Mouse (Mus musculus) heart, adult 11 months (tissue): ENCODE measurements around the gene Slc17a7.
"Not testable (repeated sequence)": the region's sequence is repeated elsewhere in the genome, so short reads cannot be mapped to it uniquely, and the experiment has no call there.

Experiments used
- DNase-seq: peaks from one replicate; pipeline ENCODE4 v3.0.0; 2022

The Slc17a7 gene

GRCm38 (mm10) chr7:45154993-45155514, 8.7 kb upstream of the Slc17a7 start:
- DNase-seq = peak; percentile 96

DNA sequence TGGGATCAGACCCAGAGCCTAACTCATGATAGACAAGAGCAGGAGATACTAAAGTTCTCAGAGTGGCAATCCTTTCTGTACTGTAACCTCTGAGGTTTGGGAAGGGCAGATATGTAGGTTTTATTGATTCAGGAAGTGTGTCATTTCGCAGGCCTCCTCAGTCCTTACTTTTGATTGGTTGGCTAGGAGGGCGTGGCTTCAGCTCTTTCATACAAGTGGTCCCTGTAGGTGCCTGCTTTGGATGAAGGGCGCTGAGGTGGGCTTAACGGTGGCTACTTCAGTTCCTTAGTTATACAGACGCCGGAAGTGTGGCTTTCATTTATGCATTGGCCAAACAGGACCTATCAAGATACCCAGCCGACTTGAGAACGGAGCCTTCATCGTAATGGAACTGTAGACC, 8.2 kb upstream of the Slc17a7 start:
- DNase-seq = no peak

GRCm38 (mm10) chr7:45156206-45156605, 7.5 kb upstream of the Slc17a7 start:
- no peak for DNase-seq

GRCm38 (mm10) chr7:45157459-45157858, 6.3 kb upstream of the Slc17a7 start:
- DNase-seq = no peak

DNA sequence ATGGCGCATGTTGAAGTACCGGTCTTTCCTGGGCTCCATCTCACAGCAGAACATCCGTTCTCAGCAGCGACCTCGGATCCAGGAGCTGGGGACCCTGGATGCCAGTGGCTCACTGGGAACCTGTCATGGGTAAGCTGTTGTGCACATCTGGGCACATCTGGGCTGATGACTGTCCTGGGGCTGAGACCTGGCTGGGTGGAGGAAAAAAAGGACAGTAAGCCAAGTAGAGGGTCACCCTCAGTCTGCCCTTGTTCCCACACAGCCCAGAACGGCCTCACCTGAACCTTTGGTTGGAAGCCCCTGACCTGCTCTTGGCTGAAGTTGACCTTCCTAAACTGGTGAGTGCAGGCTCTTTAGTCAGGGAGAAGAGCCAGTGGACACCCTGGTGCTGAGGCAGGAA, 4.8 kb upstream of the Slc17a7 start:
- DNase-seq = no peak

- DNase-seq = peak; percentile 93
Measured at GRCm38 (mm10) chr7:45160316-45160800, 3.4 kb upstream of the Slc17a7 start.

GRCm38 (mm10) chr7:45160866-45161265, 2.9 kb upstream of the Slc17a7 start:
- DNase-seq = no peak

GRCm38 (mm10) chr7:45161612-45162473, 1.9 kb upstream of the Slc17a7 start:
- peak; percentile 98 for DNase-seq

DNA sequence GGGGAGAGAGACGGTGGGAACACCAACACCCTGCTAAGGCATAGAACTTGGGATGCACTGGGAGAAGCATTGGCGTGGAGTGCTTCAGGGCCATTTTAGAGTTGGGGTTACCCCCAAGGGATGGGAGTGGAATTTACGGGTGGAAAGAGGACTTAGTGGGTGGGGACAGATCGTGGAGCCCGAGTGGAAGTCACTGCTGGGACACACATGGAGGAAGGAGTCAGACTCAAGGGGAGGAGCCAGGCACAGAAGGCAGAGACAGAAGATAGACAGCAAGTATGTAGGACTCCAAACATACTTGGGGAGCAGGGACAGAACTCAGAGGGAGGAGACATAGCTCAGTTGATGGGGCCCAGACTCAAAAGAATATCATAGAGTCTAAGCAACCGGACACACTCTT, 1.2 kb upstream of the Slc17a7 start:
- no peak for DNase-seq

DNA sequence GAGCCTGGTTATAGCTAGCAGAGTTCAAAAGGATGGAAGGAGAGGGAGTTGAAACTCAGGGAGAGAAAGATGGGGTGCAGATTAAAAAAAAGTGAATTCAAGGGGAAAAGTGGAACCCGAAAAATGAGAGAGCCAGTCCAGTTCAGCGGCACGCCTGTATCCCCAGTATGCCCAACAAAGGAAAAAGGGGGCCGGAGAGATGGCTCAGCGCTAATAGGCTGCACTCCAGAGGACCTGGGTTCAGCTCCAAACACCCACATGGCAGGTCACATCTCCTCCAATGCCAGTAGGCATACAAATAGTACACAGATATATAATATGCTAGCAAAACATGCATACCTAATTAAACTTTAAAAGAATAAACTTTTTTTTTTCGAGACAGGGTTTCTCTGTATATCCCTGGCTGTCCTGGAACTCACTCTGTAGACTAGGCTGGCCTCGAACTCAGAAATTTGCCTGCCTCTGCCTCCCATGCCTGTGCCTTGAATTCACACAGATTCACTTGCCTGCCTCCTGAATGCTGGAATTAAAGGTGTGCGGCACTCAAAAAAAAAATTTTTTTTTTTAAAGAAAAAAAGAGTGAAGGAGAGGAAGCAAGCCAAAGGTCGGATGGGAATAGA, 643 bp upstream of the Slc17a7 start:
- DNase-seq = no peak

DNA sequence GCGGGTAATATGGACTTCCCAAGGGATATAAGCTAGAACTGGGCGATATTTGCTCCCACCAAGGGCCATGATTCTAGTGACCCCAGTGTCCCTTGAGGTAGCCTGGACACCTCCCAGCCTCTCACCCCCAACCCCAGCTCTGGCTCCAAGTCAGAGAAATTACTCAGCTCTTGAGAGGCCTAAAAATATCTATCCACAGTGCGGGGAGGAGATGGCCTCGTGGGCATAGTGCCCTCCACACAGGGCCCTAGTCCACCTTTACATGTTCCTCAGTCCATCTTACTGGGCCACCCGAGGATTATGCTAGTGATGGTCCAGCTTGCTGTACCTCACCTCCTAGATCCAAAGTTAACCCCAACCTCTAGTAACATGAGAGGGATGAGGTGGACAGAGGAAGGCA, 1.1 kb downstream of the Slc17a7 start:
- no peak for DNase-seq

- DNase-seq = no peak
Measured at GRCm38 (mm10) chr7:45165701-45166100, 2.0 kb downstream of the Slc17a7 start.

GRCm38 (mm10) chr7:45166950-45167401, 3.2 kb downstream of the Slc17a7 start:
- DNase-seq = no peak

- no peak for DNase-seq
Measured at GRCm38 (mm10) chr7:45167761-45168445, 4.2 kb downstream of the Slc17a7 start.

DNA sequence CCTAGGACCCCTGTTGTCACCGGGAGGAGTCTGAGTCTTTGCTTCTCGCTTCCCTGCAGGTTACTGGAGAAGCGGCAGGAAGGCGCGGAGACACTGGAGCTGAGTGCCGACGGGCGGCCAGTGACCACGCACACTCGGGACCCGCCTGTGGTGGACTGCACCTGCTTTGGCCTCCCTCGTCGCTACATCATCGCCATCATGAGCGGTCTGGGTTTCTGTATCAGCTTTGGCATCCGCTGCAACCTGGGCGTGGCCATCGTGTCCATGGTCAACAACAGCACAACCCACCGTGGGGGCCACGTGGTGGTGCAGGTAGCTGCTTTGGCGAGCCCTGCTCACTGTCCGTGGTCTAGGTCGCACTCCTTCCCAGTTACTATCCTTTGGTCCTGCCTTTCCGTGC, 4.9 kb downstream of the Slc17a7 start:
- no peak for DNase-seq

- DNase-seq = no peak
Measured at GRCm38 (mm10) chr7:45169495-45169894, 5.7 kb downstream of the Slc17a7 start.

GRCm38 (mm10) chr7:45172974-45173373, 9.2 kb downstream of the Slc17a7 start:
- DNase-seq = no peak

DNA sequence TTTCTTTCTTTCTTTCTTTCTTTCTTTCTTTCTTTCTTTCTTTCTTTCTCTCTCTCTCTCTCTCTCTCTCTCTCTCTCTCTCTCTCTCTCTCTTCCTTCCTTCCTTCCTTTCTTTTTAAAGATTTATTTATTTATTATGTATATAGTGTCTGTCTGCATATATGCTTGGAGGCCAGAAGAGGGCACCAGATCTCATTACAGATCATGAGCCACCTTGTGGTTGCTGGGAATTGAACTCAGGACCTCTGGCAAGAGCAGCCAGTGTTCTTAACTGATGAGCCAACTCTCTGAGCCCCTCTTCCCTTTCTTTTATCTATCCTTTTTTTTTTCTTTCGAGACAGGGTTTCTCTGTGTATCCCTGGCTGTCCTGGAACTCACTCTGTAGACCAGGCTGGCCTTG, 10.0 kb downstream of the Slc17a7 start:
- DNase-seq = not testable (repeated sequence)

GRCm38 (mm10) chr7:45174567-45175280, 11.0 kb downstream of the Slc17a7 start:
- no peak for DNase-seq

- no peak for DNase-seq
Measured at GRCm38 (mm10) chr7:45175398-45175797, 11.6 kb downstream of the Slc17a7 start.

GRCm38 (mm10) chr7:45175929-45176328, 12.2 kb downstream of the Slc17a7 start:
- no peak for DNase-seq

DNA sequence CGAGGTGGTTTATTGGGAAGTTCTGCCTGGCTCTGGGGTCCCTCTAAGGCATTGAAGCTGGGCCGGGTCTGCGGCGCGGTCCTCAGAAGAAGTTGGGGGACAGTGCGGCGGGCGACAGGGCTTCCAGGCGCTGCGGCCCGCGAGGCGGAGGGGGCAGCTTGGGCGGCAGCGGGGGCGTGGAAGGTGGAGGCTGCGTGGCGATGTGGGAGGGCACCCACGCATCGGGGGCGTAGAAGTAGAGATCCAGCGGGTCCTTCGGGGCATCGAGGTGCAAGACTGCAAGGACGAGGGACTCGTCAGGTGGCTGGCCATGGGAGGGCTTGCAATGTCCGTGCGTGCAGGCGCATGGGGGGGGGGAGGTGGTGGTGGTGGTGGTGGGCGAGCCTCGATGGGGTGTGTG, 12.6 kb downstream of the Slc17a7 start:
- DNase-seq = no peak

- no peak for DNase-seq
Measured at GRCm38 (mm10) chr7:45178550-45178949, 14.8 kb downstream of the Slc17a7 start.
